Mouse (Mus musculus): ENCODE results near the gene Tut1. TPM values are rescaled to one million over a fixed set of nuclear protein-coding genes. Genes with fewer than 3 reads are reported as not detected.
A peak's percentile ranks its signal among the peaks of the same experiment; 100 is the strongest.
"Not testable (repeated sequence)": the region's sequence is repeated elsewhere in the genome, so short reads cannot be mapped to it uniquely, and the experiment has no call there.

Gene Tut1
- total RNA-seq, 2 experiments from 2014 or later: 17.5 to 20.0 TPM

DNA sequence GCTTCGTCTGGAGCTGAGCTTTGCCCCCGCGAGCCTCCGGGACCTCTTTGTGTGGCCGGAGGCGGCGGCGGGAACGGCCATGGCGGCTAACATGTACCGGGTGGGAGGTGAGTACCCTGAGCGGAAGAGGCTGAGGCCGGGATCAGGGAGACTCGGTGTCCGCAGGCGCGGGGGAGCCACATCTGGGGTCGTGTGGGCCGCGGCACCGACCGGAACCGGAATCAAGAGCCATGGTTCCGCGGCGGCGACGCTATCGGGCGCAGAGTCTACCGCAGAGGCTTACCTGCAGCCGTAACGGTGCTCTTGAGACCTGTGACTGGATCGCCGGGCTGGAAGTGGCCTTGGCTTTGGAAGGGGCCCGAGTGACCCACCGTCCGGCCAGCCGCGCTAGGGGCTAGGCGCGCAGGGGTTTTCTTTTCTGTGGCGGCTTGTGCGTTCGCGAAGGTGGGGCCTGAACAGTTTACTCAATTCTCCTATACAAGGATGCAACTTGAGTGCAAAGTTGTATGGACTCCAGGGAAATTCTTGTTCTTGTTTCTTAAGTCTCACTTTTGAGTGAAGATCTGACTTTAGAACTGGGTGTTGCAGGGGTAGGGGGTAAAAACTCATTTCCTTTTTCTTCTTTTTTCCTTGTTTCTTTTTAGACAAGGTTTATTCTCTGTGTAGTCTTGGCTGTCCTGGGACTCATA, 11.2 kb upstream of the Tut1 start:
- intact Hi-C loops (cut with DNase I): loop anchor here (10.0 kb wide), 1 partner anchor 108 kb away; the partner anchor contains the start of genes Bscl2 and Gng3
- DNase-seq: no peak

DNA sequence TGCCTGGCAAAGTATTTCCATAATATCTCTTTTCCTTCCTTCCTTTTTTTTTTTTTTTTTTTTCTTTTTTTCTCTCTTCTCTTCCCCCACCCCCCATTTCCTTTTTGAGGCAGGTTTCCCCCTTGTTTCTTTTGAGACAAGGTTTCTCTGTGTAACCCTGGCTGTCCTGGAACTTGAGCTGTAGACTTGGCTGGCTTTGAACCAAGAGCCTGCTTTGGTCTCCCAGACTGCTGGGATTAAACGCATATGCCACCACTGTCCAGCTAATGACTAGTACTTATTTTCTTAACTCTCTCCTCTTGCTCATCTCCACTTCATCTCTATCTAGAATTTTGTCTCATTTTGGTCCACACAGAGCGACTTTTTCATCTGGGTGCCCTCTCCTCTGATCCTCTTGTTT, 10.6 kb upstream of the Tut1 start:
- intact Hi-C loops (cut with DNase I): loop anchor here (10.0 kb wide), 1 partner anchor 108 kb away; the partner anchor contains the start of genes Bscl2 and Gng3

GRCm38 (mm10) chr19:8944062-8944461, 9.6 kb upstream of the Tut1 start:
- intact Hi-C loops (cut with DNase I): loop anchor here (10.0 kb wide), 1 partner anchor 109 kb away; the partner anchor contains the start of genes Bscl2 and Gng3
- no peak for DNase-seq

More for the DNA sequence above, 10.6 kb upstream of the Tut1 start:
- no peak for DNase-seq

GRCm38 (mm10) chr19:8944750-8945149, 8.9 kb upstream of the Tut1 start:
- peak; percentile 84 for DNase-seq
- intact Hi-C loops (cut with DNase I): loop anchor here (10.0 kb wide), 1 partner anchor 110 kb away; the partner anchor contains the start of genes Bscl2 and Gng3

DNA sequence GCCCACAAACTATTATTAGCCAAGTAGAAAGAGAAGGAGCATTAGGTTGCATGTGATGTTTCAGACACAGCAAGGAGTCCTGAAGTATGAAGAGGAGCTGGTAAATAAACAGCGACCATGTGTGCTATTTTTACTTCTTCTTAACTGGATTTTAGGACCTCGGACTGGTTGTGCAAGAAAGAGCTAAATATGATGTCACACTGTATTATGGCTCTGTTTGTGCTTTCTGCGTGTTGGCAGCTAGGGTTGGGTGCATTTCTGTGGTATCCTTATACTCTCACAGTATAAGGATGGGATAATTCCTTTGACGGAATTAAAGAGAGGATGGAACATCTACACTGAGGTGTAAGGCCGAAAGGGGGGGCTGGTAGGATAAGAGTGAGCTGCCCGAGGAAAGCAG, 8.4 kb upstream of the Tut1 start:
- intact Hi-C loops (cut with DNase I): loop anchor here (10.0 kb wide), 1 partner anchor 110 kb away; the partner anchor contains the start of genes Bscl2 and Gng3
- no peak for DNase-seq

- intact Hi-C loops (cut with DNase I): loop anchor here (10.0 kb wide), 1 partner anchor 112 kb away; the partner anchor contains the start of genes Bscl2 and Gng3
- no peak for DNase-seq
Measured at GRCm38 (mm10) chr19:8946929-8947328, 6.7 kb upstream of the Tut1 start.

GRCm38 (mm10) chr19:8950190-8950589, 3.5 kb upstream of the Tut1 start:
- intact Hi-C loops (cut with DNase I): no loop called here
- no peak for DNase-seq

GRCm38 (mm10) chr19:8952241-8952640, 1.4 kb upstream of the Tut1 start:
- DNase-seq: no peak
- intact Hi-C loops (cut with DNase I): no loop called here

DNA sequence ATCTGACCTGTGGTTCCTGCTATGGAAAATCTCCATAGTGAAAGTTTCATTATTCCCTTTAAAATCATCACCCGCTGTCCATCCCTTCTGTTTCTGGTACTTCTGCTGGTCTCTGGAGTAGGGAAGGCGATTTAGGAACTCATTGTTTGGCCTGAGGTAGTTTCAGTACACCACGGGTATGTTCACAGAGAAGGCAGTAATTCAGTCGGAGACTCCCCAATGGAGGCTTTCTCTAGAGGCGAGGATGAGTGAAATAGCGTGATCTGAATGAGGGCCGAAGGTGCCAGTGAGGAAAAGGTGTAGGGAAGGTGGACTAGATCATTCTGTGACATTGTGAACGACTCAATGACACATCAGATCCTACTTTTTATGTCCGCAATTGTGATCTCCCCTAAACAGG, 524 bp downstream of the Tut1 start:
- no peak for DNase-seq

DNA sequence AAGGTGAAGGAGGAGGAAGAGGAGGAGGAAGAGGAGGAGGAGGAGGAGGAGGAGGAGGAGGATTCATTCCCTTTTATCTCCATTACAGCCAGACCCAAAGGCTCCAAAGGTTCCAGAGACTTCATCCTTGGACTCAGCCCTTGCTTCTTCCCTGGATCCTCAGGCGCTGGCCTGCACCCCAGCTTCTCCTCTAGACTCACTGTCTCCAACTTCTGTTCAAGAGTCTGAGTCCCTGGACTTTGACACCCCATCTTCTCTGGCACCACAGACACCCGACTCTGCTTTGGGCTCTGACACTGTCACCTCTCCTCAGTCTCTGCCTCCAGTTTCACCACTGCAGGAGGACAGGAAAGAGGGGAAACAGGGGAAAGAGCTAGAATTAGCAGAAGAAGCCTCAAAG, 8.6 kb downstream of the Tut1 start:
- intact Hi-C loops (cut with DNase I): no loop called here
- no peak for DNase-seq

More for the DNA sequence above, 524 bp downstream of the Tut1 start:
- intact Hi-C loops (cut with DNase I): no loop called here

DNA sequence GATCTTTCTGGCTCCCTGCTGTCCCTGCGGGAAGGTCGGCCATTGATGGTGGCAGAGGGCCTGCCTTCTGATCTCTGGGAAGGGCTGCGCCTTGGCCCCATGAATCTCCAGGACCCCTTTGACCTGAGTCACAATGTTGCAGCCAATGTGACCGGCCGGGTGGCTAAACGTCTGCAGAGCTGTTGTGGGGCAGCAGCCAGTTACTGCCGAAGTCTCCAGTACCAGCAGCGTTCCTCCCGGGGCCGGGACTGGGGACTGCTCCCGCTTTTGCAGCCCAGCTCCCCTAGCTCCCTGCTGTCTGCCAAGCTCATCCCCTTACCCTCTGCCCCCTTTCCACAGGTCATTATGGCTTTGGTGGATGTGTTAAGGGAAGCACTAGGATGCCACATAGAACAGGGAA, 11.4 kb downstream of the Tut1 start:
- intact Hi-C loops (cut with DNase I): no loop called here
- no peak for DNase-seq

DNA sequence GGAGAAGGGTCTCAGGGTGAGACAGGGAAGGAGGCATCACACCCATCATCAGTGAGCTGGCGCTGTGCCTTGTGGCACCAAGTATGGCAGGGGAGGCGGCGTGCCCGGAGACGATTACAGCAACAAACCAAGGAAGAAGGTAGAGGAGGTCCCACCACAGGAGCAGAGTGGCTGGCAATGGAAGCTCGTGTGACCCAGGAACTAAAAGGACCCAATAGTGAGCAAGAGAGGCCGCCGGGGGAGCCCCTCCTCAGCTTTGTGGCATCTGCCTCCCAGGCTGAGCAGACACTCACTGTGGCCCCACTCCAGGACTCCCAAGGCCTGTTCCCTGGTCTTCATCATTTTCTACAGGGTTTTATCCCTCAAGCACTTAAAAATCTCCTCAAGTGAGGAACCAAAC, 12.1 kb downstream of the Tut1 start:
- no peak for DNase-seq
- intact Hi-C loops (cut with DNase I): no loop called here

DNA sequence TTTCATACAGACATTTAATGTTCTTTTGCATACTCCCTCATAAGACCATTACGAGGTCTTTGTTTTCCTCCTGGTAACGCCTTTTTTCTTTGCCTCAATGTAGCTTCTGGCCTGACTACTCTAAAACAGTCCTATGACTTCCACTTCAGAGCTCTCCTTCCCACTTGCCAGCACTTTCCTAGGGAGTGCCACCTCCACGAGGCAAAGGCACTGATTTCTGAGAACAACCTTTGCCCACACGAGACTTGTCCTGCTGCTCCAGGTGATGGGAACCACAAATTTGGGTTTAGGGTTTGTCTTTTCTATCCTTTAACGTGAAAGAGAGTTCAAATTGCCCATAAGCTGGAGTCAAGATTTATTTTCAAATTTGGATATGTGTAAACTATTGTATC, 12.5 kb downstream of the Tut1 start:
- intact Hi-C loops (cut with DNase I): no loop called here

DNA sequence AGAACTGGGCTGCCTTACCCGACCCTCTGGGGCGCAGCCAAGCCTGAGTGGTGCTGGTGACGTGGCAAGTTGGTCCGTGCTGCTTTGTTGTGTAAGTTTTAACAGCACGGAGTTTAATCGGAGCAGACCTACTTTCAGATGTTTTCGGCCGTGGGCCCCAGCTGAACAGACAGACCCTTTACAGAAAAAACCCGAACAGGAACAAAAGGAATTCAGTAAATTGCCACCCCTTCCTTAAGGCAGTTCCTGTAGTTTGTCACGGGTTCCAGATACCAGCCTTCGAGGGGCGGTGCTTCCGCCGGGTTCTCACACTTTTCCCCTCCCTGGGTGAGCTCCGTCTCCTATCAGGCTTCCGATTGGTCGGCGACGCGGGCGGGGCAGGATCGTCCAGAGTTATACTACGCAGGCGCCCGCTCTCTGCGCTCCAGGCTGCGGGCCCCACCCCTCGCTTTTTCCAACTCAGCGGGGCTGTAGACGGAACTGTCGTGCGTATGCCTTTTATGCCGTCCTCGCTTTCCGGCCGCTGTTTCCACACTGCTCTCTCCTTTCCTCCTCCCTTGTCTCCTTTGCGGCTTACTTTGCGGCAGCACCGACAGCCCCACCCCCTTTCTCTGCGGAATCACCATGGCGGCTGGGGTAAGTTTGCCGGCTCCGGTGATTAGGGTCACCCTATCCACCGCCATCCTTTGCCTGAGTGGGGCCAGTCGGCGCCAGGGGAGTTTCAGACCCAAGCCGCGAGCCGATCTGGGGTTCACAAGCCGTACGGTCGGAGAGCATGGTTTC, 13.1 kb downstream of the Tut1 start, which contains the start of gene Eef1g:
Gene Eef1g (plus strand): TSS at position 452 of the 783 bp plus-strand sequence.
- DNase-seq: peak; percentile 99
- intact Hi-C loops (cut with DNase I): no loop called here

More for the DNA sequence above, 12.5 kb downstream of the Tut1 start:
- no peak for DNase-seq

DNA sequence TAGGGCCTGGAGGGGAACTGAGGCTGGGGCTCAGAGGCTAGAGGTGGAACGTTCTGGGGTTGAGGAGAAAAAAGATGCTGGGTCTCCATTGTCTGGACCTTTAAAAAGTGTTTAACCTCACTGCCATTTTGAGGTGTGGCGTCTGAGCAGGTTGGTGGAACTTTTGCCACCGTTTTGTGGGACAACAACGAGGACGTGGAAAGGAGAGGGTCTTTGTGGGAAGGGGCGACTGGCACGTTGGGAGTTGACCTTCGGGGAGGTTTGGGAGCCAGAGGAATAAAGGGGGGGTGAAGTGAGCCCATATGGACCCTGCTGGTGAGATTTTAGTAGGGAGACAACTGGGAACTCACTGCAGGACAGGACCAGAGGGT, 13.7 kb downstream of the Tut1 start:
- intact Hi-C loops (cut with DNase I): no loop called here

DNA sequence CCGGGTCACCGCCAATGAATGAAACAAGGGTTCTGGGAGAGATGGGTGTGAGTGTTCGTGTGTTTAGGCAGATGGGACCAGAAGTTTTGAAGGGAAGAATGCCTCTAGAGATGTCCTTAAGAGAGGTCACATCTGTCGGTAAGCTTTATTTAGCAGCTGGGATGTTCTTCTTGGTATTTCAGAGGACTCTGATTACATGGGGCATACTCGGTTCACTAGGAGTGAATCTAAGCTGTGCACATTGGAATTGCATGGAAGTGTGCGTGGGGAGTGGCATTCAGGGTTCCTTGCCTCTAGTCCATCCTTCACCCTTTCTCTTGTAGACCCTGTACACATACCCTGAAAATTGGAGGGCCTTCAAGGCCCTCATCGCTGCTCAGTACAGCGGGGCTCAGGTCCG, 14.2 kb downstream of the Tut1 start:
- DNase-seq: no peak
- intact Hi-C loops (cut with DNase I): no loop called here

More for the DNA sequence above, 13.7 kb downstream of the Tut1 start:
- DNase-seq: no peak

DNA sequence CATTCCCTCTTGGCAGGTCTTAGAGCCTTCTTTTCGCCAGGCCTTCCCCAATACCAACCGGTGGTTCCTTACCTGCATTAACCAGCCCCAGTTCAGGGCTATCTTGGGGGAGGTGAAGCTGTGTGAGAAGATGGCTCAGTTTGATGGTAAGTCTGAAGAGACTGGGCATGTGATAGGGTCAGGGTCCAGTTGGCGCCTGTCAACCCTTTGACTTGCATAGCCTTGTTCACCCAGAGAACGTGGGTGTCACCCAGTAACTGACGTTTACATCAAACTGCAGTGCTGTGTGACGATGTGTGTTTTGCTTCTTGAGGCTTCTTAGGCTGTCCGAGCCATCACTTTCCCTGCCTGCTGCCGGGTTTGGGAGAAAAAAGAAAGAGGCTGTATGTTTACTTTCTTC, 18.8 kb downstream of the Tut1 start:
- DNase-seq: not testable (repeated sequence)
- intact Hi-C loops (cut with DNase I): loop anchor here (10.0 kb wide), 1 partner anchor 112 kb away; the partner anchor contains the start of gene Scgb1a1

DNA sequence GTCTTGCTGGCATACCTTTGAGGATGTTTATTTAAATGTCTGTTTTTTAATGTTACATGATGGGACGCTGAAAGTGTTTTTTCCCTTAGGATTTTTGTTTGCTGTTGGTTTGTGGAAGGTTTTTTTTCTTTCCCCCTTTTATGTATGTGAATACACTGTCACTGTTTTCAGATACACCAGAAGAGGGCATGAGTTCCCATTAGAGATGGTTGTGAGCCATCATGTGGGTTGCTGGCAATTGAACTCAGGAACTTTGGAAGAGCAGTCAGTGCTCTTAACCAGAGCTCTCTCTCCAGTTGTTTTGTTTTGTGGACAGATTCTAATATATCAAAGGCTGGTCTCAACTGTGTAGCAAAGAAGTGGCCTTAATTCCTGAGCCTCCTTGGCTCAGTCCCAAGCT, 21.0 kb downstream of the Tut1 start:
- intact Hi-C loops (cut with DNase I): loop anchor here (10.0 kb wide), 1 partner anchor 110 kb away; the partner anchor contains the start of gene Scgb1a1
- DNase-seq: no peak

GRCm38 (mm10) chr19:8975491-8975890, 21.8 kb downstream of the Tut1 start:
- intact Hi-C loops (cut with DNase I): loop anchor here (10.0 kb wide), 1 partner anchor 109 kb away; the partner anchor contains the start of gene Scgb1a1
- DNase-seq: no peak

GRCm38 (mm10) chr19:8976535-8976934, 22.9 kb downstream of the Tut1 start:
- DNase-seq: no peak
- intact Hi-C loops (cut with DNase I): loop anchor here (10.0 kb wide), 1 partner anchor 108 kb away; the partner anchor contains the start of gene Scgb1a1

DNA sequence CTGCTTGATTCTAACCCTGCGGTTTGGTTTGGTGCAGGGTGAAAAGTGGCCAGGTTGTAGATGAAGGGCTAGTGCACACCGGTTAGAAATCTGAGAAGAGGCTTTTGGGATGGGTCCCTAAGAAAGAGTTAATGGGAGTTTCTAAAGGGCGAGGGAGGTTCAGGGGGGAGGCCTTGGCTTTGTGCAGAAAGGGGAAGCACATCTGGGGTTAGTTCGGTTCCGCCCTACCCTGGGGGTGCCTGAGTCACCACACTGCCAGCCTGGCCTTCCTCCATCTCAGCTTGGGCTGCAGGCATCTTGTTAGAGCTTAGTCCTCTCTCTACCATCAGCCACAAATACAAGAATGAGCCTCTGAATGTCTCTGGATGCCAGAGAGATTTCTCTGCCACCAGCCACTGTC, 27.1 kb downstream of the Tut1 start:
- intact Hi-C loops (cut with DNase I): loop anchor here (5.0 kb wide), 1 partner anchor 127 kb away; no protein-coding TSS in a partner anchor
- no peak for DNase-seq

Data from left cerebral cortex, postnatal 4 days (tissue).